8 mouse cellular contexts compared by ENCODE assay signal in the genomic region with DNA sequence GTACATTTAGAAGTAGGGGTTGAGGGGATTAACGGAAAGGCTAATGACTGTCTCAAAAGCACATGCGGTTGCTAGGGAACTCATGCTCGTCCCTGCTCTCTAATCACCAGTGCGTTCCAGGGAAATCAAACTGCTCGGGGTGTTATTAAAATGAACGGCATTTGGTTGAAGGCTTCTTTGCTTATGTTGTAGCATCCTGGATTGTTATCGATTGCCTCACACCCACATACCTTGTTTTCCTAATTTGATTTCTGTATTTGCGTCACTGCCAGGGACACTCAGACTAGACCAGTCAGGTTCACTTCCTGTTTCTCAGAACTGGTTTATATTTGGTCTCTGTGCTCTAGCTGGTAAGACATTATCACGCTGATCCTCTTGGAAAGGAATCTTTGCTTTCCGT.
DNase-seq lines count a peak whose midpoint lies in the region; ATAC-seq and TF ChIP-seq lines count a peak whose summit lies in the region.

No protein-coding gene starts in this region.

- peak overlapping the region; percentile 47 for H3K4me3 ChIP-seq in spleen, adult 2 months (ENCODE audit: extremely low read depth, insufficient read depth, insufficient read length)
- H3K4me3 ChIP-seq in hindbrain, postnatal 0 days (ENCODE audit: low read length): no peak overlapping the region
- H3K4me3 ChIP-seq in kidney, embryonic 14.5 days (ENCODE audit: low read length): no peak overlapping the region
- no peak overlapping the region for H3K4me3 ChIP-seq in intestine, embryonic 15.5 days (replicated peaks)

- no peak for TF ChIP-seq POLR2A in spleen, adult 2 months (IDR thresholded peaks at IDR 0.05; ENCODE audit: low read depth, low read length)

- 3% methylated on average over 10 of the region's 10 CpGs for WGBS in spleen, adult 2 months
- 20% methylated on average over 10 of the region's 10 CpGs for WGBS in hindbrain, postnatal 0 days
- 33% methylated on average over 10 of the region's 10 CpGs for WGBS in kidney, embryonic 14.5 days
- 33% methylated on average over 10 of the region's 10 CpGs for WGBS in intestine, embryonic 15.5 days

- H3K27ac ChIP-seq in spleen, adult 2 months (ENCODE audit: insufficient read depth, low read length): no peak overlapping the region
- H3K27ac ChIP-seq in hindbrain, postnatal 0 days: no peak overlapping the region
- no peak overlapping the region for H3K27ac ChIP-seq in kidney, embryonic 14.5 days (ENCODE audit: low read depth, low read length)
- no peak overlapping the region for H3K27ac ChIP-seq in intestine, embryonic 15.5 days

- ATAC-seq in hindbrain, postnatal 0 days: no peak
- ATAC-seq in kidney, embryonic 14.5 days (ENCODE audit: low FRiP score, low TSS enrichment): no peak
- no peak for ATAC-seq in intestine, embryonic 15.5 days

- TF ChIP-seq CTCF in spleen, adult 2 months (IDR thresholded peaks at IDR 0.05; ENCODE audit: extremely low read depth, insufficient read depth, insufficient read length, insufficient replicate concordance): no peak
- no peak for TF ChIP-seq CTCF in hindbrain, postnatal 0 days (IDR thresholded peaks at IDR 0.05; ENCODE audit: low read depth)

- intact Hi-C loops in gastrocnemius, postnatal 14 days (cut with DNase I; ENCODE audit: low total_unique reads): no loop called here

- no peaks in the 10 kb centered on the region for H3K36me3 ChIP-seq in spleen, adult 2 months (ENCODE audit: control insufficient read depth, insufficient read depth, low read length)
- H3K36me3 ChIP-seq in hindbrain, postnatal 0 days (ENCODE audit: insufficient read depth, low read length): no peaks in the 10 kb centered on the region
- H3K36me3 ChIP-seq in kidney, embryonic 14.5 days (ENCODE audit: control insufficient read depth, insufficient read depth, low read length): no peaks in the 10 kb centered on the region
- H3K36me3 ChIP-seq in intestine, embryonic 15.5 days: no peaks in the 10 kb centered on the region

- no peaks in the 10 kb centered on the region for H3K9me3 ChIP-seq in hindbrain, postnatal 0 days (ENCODE audit: low read length)
- H3K9me3 ChIP-seq in kidney, embryonic 14.5 days (ENCODE audit: control insufficient read depth, low read length): no peaks in the 10 kb centered on the region
- H3K9me3 ChIP-seq in intestine, embryonic 15.5 days: no peaks in the 10 kb centered on the region

- H3K4me1 ChIP-seq in spleen, adult 2 months (ENCODE audit: control insufficient read depth, insufficient read depth, insufficient read length): peaks cover 15% of the 10 kb centered on the region
- peaks cover 10% of the 10 kb centered on the region; the same call in 1 of the 2 replicates for H3K4me1 ChIP-seq in hindbrain, postnatal 0 days (ENCODE audit: insufficient read depth, low read length)
- peaks cover 15% of the 10 kb centered on the region for H3K4me1 ChIP-seq in kidney, embryonic 14.5 days (ENCODE audit: control insufficient read depth, insufficient read depth, low read length)
- peaks cover 26% of the 10 kb centered on the region for H3K4me1 ChIP-seq in intestine, embryonic 15.5 days (replicated peaks)

- no peak overlapping the region for H3K9ac ChIP-seq in hindbrain, postnatal 0 days (replicated peaks; ENCODE audit: low read length)
- H3K9ac ChIP-seq in kidney, embryonic 14.5 days (ENCODE audit: low read depth, low read length): no peak overlapping the region
- no peak overlapping the region for H3K9ac ChIP-seq in intestine, embryonic 15.5 days

- peak overlapping the region; percentile 99 for H3K4me2 ChIP-seq in hindbrain, postnatal 0 days (ENCODE audit: low read depth, low read length)
- H3K4me2 ChIP-seq in kidney, embryonic 14.5 days (replicated peaks; ENCODE audit: low read depth, low read length): no peak overlapping the region
- H3K4me2 ChIP-seq in intestine, embryonic 15.5 days (replicated peaks): no peak overlapping the region

- H3K27me3 ChIP-seq in spleen, adult 2 months (ENCODE audit: control insufficient read depth, insufficient read depth, low read length): 0 out of 2 replicates have a peak, but pooled peaks cover 2% of the 10 kb centered on the region
- peaks cover 10% of the 10 kb centered on the region; the same call in 1 of the 2 replicates for H3K27me3 ChIP-seq in hindbrain, postnatal 0 days (ENCODE audit: insufficient read depth, low read length)
- H3K27me3 ChIP-seq in kidney, embryonic 14.5 days (ENCODE audit: control insufficient read depth, insufficient read depth, low read length): peaks cover 63% of the 10 kb centered on the region
- peaks cover 45% of the 10 kb centered on the region for H3K27me3 ChIP-seq in intestine, embryonic 15.5 days (replicated peaks)

- DNase-seq in gastrocnemius, adult 18-20 months (ENCODE audit: low spot score): peak; percentile 60
- no peak for DNase-seq in gastrocnemius, postnatal 14 days
- peak in 1 of 2 experiments; percentile 73 for DNase-seq in spleen, adult 2 months (ENCODE audit: low read depth in 1 of 2, low spot score in 2 of 2)
- DNase-seq in spleen, postnatal 4 days (ENCODE audit: low spot score in 2 of 2): no peak
- DNase-seq in hindbrain, postnatal 0 days (ENCODE audit: low spot score): peak; percentile 52
- peak; percentile 79 for DNase-seq in skeletal muscle tissue, adult 2 months (ENCODE audit: low read depth, low spot score)

Comparison
In these comparisons a context has a peak if more than half of its experiments do, and no peak if none do; other contexts are left out.
1. DNase-seq: peak in gastrocnemius, adult 18-20 months (single experiment), hindbrain, postnatal 0 days (single experiment) and skeletal muscle tissue, adult 2 months (single experiment); none in gastrocnemius, postnatal 14 days (single experiment) and spleen, postnatal 4 days (0 of 2).